Mouse (Mus musculus): ENCODE measurements around the gene Cog8. TPM values are rescaled to one million over a fixed set of nuclear protein-coding genes. Genes with fewer than 3 reads are reported as not detected.
"Not testable (repeated sequence)": the region's sequence is repeated elsewhere in the genome, so short reads cannot be mapped to it uniquely, and the experiment has no call there.

Gene Cog8
- polyA plus RNA-seq, 1 experiment from 2014 or later = 43.6 TPM

GRCm38 (mm10) chr8:106996339-106996738 lies 60.1 kb downstream of the Cog8 start:
- H3K9ac ChIP-seq; ATAC-seq (ENCODE audit: low FRiP score); H3K4me3 ChIP-seq; H3K27ac ChIP-seq; H3K9me3 ChIP-seq (replicated peaks); H3K4me1 ChIP-seq; H3K4me2 ChIP-seq (replicated peaks); H3K27me3 ChIP-seq: not testable (repeated sequence)
- H3K36me3 ChIP-seq = peaks cover 16% of the 10 kb centered on the region
- WGBS = 86% methylated on average over 4 of the region's 4 CpGs

Small RNAs within 50 kb of the gene (microRNA-seq; reads per million reads assigned to microRNA genes)
- not detected for gene Mir7075

Other genes with a start within 250 kb of the Cog8 start
- gene Has3, start 186.4 kb downstream of the Cog8 start, polyA plus RNA-seq (2016; fragmentation: Nextera tagmentation; extraction: Ambion mirVana) = 0.22 and 0.27 TPM in 2 replicates
- gene Utp4, start 163.1 kb downstream of the Cog8 start, polyA plus RNA-seq (2016; fragmentation: Nextera tagmentation; extraction: Ambion mirVana) = 49.0 TPM in 2 replicates
- 11.5 and 11.9 TPM in 2 replicates for gene Sntb2, start 120.9 kb downstream of the Cog8 start, polyA plus RNA-seq (2016; fragmentation: Nextera tagmentation; extraction: Ambion mirVana)
- gene Vps4a, start 25.5 kb downstream of the Cog8 start, polyA plus RNA-seq (2016; fragmentation: Nextera tagmentation; extraction: Ambion mirVana) = 103 and 107 TPM in 2 replicates
- 41.1 and 45.8 TPM in 2 replicates for gene Pdf, start 8.1 kb downstream of the Cog8 start, polyA plus RNA-seq (2016; fragmentation: Nextera tagmentation; extraction: Ambion mirVana)
- 71.8 and 74.4 TPM in 2 replicates for gene Nip7, start 188 bp upstream of the Cog8 start, polyA plus RNA-seq (2016; fragmentation: Nextera tagmentation; extraction: Ambion mirVana)
- gene Tmed6, start 9.0 kb upstream of the Cog8 start, polyA plus RNA-seq (2016; fragmentation: Nextera tagmentation; extraction: Ambion mirVana) = not detected in 2 replicates
- 23.2 TPM in 2 replicates for gene Terf2, start 39.9 kb upstream of the Cog8 start, polyA plus RNA-seq (2016; fragmentation: Nextera tagmentation; extraction: Ambion mirVana)
- gene Cyb5b, start 94.0 kb upstream of the Cog8 start, polyA plus RNA-seq (2016; fragmentation: Nextera tagmentation; extraction: Ambion mirVana) = 130 and 142 TPM in 2 replicates
- gene Nfat5, start 236.8 kb upstream of the Cog8 start, polyA plus RNA-seq (2016; fragmentation: Nextera tagmentation; extraction: Ambion mirVana) = 20.2 and 20.6 TPM in 2 replicates